Mouse (Mus musculus) MEL-GATA-1-ER (cell line): ENCODE data around the gene Galnt18.

ENCODE experiments used
- DNase-seq: peaks from one replicate; pipeline ENCODE4 v3.0.0-alpha.2; 2012; ENCODE audit warnings: low read depth; ENCODE audit errors: extremely low read depth

Gene Galnt18

GRCm38 (mm10) chr7:111563316-111564110 lies 216.3 kb downstream of the Galnt18 start:
- DNase-seq: no peak

DNA sequence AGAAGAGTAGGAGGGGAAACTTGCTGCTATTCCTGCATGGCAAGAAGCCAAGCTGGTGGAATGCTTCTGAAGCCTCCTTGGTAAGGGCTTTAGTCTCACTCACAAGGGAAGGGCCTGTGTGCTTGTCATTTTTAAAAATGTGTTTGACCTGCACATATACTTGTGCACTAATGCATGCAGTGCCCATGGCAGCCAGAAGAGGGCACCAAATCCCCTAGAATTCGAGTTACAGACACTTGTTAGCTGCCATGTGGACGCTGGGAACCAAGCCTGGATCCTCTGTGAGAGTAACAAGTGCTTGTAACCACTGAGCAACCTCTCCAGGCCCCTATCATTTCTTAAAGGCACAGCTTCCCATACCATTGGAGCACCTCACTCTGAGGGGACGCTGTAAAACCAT lies 219.7 kb downstream of the Galnt18 start:
- DNase-seq: no peak

DNA sequence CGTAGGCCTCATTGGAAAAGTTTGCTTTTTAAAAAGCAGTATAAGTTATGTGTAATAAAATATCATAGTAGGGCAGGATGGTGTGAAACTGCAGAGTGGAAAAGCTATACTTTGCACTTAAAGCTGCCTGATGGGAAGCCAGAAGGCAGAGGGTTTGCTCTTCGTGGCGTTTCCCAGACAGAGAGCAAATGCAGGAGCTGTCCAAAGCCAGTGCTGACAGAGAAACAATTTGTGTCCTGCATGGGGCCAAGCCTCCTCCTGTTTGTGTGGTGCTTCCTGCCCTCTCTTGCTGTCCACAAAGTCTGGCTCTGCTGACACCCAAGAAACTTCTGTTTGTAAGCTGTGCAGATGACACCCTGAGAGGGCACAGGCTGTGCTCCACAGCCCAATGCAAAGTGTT lies 220.8 kb downstream of the Galnt18 start:
- no peak for DNase-seq

DNA sequence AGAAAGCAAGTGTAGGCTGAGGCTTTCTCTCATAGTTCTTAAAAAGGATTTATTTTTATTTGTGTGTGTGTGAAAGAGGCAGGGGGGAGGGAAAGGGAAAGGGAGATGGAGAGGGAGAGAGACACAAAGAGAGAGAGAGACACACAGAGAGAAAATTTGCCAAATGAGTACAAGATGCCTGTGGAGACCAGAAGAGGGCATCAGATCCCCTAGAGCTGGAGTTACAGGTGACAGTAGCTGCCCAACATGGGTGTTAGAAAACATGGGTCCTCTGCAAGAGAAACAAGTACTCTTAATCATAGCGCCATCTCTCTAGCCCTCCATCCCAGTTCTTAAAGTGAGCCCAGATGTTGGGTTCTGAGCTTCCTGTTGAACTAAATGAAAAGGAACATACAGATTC lies 228.8 kb downstream of the Galnt18 start:
- DNase-seq: no peak

GRCm38 (mm10) chr7:111547069-111547468 lies 232.7 kb downstream of the Galnt18 start:
- no peak for DNase-seq

DNA sequence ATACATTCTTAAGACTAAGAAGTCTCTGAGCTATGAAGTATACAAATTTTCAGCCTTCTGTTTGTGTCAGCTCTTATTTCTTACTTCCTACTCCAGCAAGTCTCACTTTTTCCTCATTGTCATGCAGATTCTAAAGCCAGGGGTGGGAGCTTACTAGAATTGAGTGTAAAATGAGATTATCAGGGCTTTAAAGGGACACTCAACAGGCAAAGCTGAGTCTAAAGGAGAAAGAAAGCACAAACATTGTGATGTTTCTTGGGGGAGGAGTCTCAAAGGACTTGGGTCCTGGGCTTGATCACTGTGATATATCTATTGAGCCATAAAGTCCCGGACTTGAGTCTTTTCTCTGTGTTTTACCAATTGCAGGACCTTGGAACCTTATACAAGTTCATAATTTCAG lies 234.2 kb downstream of the Galnt18 start:
- no peak for DNase-seq

- DNase-seq: no peak
These were observed 241.8 kb downstream of the Galnt18 start for GRCm38 (mm10) chr7:111537946-111538345.

GRCm38 (mm10) chr7:111534826-111535405 lies 244.9 kb downstream of the Galnt18 start:
- DNase-seq: no peak

- DNase-seq: no peak
These were observed 250.7 kb downstream of the Galnt18 start for GRCm38 (mm10) chr7:111528961-111529643.

DNA sequence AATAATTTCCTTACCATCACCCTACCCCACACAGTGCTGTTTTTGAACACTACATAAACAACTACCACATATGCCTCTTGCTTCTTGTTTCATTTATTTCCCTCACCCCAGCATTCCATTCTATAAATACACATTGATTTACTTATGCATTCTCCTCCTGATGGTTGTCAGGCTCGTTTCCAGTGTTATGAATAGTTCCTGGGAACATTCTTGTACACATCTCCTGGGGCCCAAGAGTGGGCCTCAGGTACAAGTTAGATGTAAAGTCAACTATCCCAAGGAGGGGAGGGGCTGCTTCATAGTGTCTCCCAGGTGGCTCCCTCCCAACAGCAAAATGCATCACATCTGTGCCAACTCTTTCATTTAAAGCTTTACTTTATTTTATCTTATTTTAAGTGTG lies 251.3 kb downstream of the Galnt18 start:
- no peak for DNase-seq

DNA sequence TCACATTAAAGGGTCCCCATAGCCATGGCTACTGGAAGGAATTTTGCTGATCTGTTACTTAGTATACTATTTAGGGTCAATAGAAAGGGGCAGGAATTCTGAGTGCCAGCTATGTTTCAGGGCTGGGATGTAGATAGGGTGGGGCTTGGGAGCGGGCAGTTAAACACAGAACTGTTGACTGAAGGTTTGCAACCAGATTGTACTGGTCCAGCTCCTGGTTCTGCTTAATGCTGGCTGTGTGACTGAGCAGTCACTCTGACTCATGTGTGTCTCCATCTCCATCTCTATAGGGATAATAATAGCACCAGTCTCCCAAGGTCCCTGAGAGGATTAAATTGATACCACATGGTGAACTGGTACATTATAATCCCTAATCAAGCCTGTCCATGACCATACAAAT lies 258.9 kb downstream of the Galnt18 start:
- no peak for DNase-seq

DNA sequence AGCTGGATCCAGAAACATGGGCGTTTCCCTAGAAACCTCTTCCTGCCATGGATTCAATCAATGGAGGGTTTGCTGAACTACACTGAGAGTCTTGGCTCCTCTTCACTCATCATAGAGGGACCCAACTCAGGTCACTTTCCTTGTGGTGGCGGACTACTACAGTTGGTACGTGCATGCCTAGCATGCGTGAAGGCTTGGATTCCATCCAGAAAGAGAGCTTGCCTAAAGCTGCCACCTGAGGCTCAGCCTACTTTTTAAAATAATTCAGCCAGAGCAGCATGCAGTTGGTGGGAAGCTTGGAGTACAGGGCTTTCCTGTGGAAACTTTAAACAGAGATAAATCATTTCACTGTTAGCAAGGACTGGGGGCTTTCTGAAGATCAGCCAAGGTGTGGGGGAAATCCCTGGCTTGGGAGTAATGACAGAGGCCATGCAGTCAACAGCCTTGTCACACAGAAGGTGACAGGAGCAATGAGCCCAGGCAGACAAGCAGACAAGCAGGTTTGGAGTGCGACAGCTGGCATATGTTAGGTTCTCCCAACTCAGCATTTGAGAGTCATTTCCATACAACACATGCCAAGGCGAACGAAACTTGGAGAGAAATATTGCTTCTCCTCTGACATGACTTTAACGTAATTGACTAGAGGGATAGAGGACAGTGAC lies 261.1 kb downstream of the Galnt18 start:
- no peak for DNase-seq

GRCm38 (mm10) chr7:111516882-111517281 lies 262.9 kb downstream of the Galnt18 start:
- DNase-seq: no peak

DNA sequence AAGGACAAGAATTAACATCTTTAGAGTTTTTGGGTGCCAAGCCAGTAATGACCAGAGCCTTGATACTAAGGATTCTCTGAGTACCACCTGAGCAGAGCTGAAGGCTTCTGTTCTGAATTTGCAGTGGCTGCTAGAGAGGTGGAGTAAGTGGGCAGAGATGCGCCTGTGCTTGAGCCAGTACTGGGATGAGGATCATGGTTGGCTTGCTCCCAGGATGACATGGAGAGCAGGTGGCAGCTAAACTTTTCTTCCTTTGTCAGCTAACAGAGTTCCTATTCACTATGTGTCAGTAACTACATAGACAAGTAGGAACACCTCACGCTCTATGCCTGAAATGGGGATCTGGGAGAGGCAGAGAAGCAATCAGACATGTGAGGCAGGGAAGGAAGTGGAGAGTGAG lies 264.3 kb downstream of the Galnt18 start:
- DNase-seq: no peak

- no peak for DNase-seq
These were observed 270.5 kb downstream of the Galnt18 start for GRCm38 (mm10) chr7:111509167-111509854.

GRCm38 (mm10) chr7:111500616-111501015 lies 279.2 kb downstream of the Galnt18 start:
- DNase-seq: no peak

DNA sequence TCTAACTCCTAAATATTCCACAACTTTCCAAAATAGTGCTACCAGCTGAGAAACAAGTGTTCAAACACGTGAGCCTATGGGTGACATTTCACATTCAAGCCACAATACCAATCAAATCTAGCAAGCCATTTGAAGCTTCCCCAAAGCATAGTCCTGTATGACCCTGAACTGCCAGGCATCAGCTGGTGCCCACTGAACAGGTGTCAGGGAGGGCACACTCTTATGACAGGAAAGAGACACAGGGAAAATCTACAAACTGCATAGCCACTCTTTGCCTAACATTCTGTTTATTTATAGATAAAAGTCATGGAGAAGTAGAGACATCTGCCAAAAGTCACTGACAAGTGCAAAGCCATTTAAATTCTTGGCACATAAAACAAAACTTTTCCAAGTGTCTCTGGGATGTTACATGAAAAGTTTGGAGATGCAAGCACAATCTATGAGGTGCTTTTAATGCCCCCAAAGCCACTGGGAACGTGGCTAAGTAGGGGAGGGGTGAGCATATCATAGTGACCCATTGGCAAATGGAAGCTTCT lies 280.5 kb downstream of the Galnt18 start:
- no peak for DNase-seq

DNA sequence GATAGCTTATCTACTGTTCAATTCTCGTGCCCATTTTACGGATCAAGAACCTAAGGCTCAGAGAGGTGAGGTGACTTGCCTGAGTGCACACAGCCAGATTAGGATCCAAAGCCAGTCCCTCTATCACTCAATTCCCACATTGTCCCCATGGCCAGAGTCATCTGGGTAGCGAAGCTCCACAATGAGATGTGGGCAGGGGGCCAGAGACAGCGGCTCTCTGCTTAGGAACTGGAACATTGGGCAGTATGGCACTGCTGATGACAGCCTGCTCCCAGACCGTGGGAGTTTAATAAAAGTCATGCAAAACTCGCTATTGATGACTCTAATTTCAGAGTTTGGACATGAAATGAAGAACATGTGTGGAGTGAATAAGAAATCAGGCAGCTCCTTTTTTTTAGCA lies 282.6 kb downstream of the Galnt18 start:
- no peak for DNase-seq

GRCm38 (mm10) chr7:111492242-111492949 lies 287.4 kb downstream of the Galnt18 start:
- DNase-seq: no peak

- DNase-seq: no peak
These were observed 288.2 kb downstream of the Galnt18 start for GRCm38 (mm10) chr7:111491566-111491965.
